10 mouse cellular contexts compared by ENCODE assay signal in the genomic region with DNA sequence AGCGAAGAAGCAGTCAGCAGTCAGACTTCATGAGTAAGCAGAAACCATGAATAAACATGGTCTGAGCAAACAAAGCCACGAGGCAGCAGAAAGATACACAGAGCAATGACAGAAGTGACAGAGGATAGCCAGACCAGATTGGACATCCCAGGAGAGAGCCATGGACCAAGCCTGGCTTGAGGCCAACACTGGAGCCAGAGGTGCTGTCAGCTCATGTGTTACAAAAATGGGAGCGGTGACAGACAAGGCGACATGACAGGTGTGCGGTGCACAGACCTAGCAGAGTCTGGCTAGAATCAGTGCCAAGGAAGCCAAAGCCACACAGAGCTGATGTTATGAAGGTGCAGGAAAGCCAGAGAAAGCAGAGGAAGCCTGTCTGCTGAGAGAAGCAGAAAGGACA. TPM values are rescaled to one million over a fixed set of nuclear protein-coding genes. Genes with fewer than 3 reads are reported as not detected.
DNase-seq lines count a peak whose midpoint lies in the region; ATAC-seq lines count a peak whose summit lies in the region.
"Had no signal": no experiment of that assay in that cellular context is flagged by ENCODE, and none has a peak within 500 bp of the region (broad histone marks: within the 10 kb centered on the region; RNA-seq: fewer than 3 reads in every experiment).

No protein-coding gene starts in this region.

- H3K4me3 ChIP-seq in hindbrain, embryonic 16.5 days (ENCODE audit: low read length) = no peak overlapping the region
- H3K4me3 ChIP-seq in hindbrain, embryonic 13.5 days = no peak overlapping the region
- H3K4me3 ChIP-seq in stomach, embryonic 15.5 days (replicated peaks) = no peak overlapping the region
- H3K4me3 ChIP-seq: embryonic facial prominence, embryonic 13.5 days had no signal

- DNase-seq in thymus, postnatal 4 days = peak; percentile 15
- no peak for DNase-seq in thymus, postnatal 10 days (ENCODE audit: low spot score in 2 of 2)
- peak; percentile 42 to 46 for DNase-seq in heart, postnatal 10 days
- DNase-seq in kidney, adult 8-10 months = no peak

- 0 out of 2 replicates have a peak, but pooled peaks have one; percentile 60 for ATAC-seq in hindbrain, embryonic 16.5 days
- no peak for ATAC-seq in hindbrain, embryonic 13.5 days (ENCODE audit: low FRiP score)
- peak; percentile 43; the same call in 1 of the 2 replicates for ATAC-seq in stomach, embryonic 15.5 days (ENCODE audit: insufficient read depth, low FRiP score, low read depth)
- no peak for ATAC-seq in CD4-positive, CD25-positive, alpha-beta regulatory T cell, adult 4 months
- ATAC-seq: Patski had no signal

- no peak overlapping the region for H3K9ac ChIP-seq in hindbrain, embryonic 16.5 days (ENCODE audit: low read depth, low read length)
- H3K9ac ChIP-seq in hindbrain, embryonic 13.5 days = no peak overlapping the region
- no peak overlapping the region for H3K9ac ChIP-seq in stomach, embryonic 15.5 days
- H3K9ac ChIP-seq: embryonic facial prominence, embryonic 13.5 days had no signal

- H3K27ac ChIP-seq in hindbrain, embryonic 16.5 days (ENCODE audit: low read depth, low read length) = no peak overlapping the region
- no peak overlapping the region for H3K27ac ChIP-seq in hindbrain, embryonic 13.5 days
- no peak overlapping the region for H3K27ac ChIP-seq in stomach, embryonic 15.5 days
- H3K27ac ChIP-seq: embryonic facial prominence, embryonic 13.5 days had no signal

- 64% methylated on average over 5 of the region's 5 CpGs for WGBS in hindbrain, embryonic 16.5 days
- 65% methylated on average over 5 of the region's 5 CpGs for WGBS in hindbrain, embryonic 13.5 days
- WGBS in stomach, embryonic 15.5 days = 58% methylated on average over 5 of the region's 5 CpGs

- no peaks in the 10 kb centered on the region for H3K36me3 ChIP-seq in hindbrain, embryonic 16.5 days (ENCODE audit: control insufficient read depth, insufficient read depth, low read length)
- no peaks in the 10 kb centered on the region for H3K36me3 ChIP-seq in hindbrain, embryonic 13.5 days
- H3K36me3 ChIP-seq in stomach, embryonic 15.5 days = no peaks in the 10 kb centered on the region
- H3K36me3 ChIP-seq: embryonic facial prominence, embryonic 13.5 days had no signal

- intact Hi-C loops in heart, postnatal 10 days (cut with DNase I) = no loop called here

- no peak overlapping the region for H3K4me2 ChIP-seq in hindbrain, embryonic 16.5 days (ENCODE audit: low read length)
- H3K4me2 ChIP-seq in hindbrain, embryonic 13.5 days = no peak overlapping the region
- no peak overlapping the region for H3K4me2 ChIP-seq in stomach, embryonic 15.5 days
- H3K4me2 ChIP-seq: embryonic facial prominence, embryonic 13.5 days had no signal

- no peaks in the 10 kb centered on the region for H3K9me3 ChIP-seq in hindbrain, embryonic 16.5 days (ENCODE audit: control insufficient read depth, low read length)
- H3K9me3 ChIP-seq in hindbrain, embryonic 13.5 days = no peaks in the 10 kb centered on the region
- H3K9me3 ChIP-seq in stomach, embryonic 15.5 days = no peaks in the 10 kb centered on the region
- H3K9me3 ChIP-seq: embryonic facial prominence, embryonic 13.5 days had no signal

- H3K27me3 ChIP-seq in hindbrain, embryonic 16.5 days (replicated peaks; ENCODE audit: control insufficient read depth, insufficient read depth, low read length) = no peaks in the 10 kb centered on the region
- H3K27me3 ChIP-seq in hindbrain, embryonic 13.5 days = no peaks in the 10 kb centered on the region
- H3K27me3 ChIP-seq in stomach, embryonic 15.5 days (replicated peaks) = no peaks in the 10 kb centered on the region
- H3K27me3 ChIP-seq: embryonic facial prominence, embryonic 13.5 days; Patski had no signal

- no peaks in the 10 kb centered on the region for H3K4me1 ChIP-seq in hindbrain, embryonic 16.5 days (ENCODE audit: control insufficient read depth, insufficient read depth, low read depth, low read length)
- H3K4me1 ChIP-seq in hindbrain, embryonic 13.5 days (replicated peaks) = 0 out of 2 replicates have a peak, but pooled peaks cover 5% of the 10 kb centered on the region
- no peaks in the 10 kb centered on the region for H3K4me1 ChIP-seq in stomach, embryonic 15.5 days
- H3K4me1 ChIP-seq: embryonic facial prominence, embryonic 13.5 days had no signal

RNA-seq across cellular contexts. Expression of a gene that starts 35.3 kb away (rescaled TPM):
- 340 and 357 TPM in 2 replicates for polyA plus RNA-seq in hindbrain, embryonic 16.5 days (2015; fragmentation: Nextera tagmentation; extraction: Ambion mirVana)
- polyA plus RNA-seq in hindbrain, embryonic 13.5 days (2015; fragmentation: Nextera tagmentation; extraction: Ambion mirVana) = 377 and 380 TPM in 2 replicates
- total RNA-seq in heart, postnatal 10 days (2021) = 100 to 1,000 TPM; 143 to 147 TPM
- polyA plus RNA-seq in stomach, embryonic 15.5 days (2015; fragmentation: Nextera tagmentation; extraction: Ambion mirVana) = 378 and 379 TPM in 2 replicates
- 100 to 1,000 TPM; 218 to 222 TPM for polyA plus RNA-seq in CD4-positive, CD25-positive, alpha-beta regulatory T cell, adult 4 months (2017; shearing (Covaris generic))

RNA-seq across cellular contexts. Expression of a gene that starts 56.7 kb away (rescaled TPM):
- polyA plus RNA-seq in hindbrain, embryonic 16.5 days (2015; fragmentation: Nextera tagmentation; extraction: Ambion mirVana) = 86.6 and 92.8 TPM in 2 replicates
- 91.4 and 93.4 TPM in 2 replicates for polyA plus RNA-seq in hindbrain, embryonic 13.5 days (2015; fragmentation: Nextera tagmentation; extraction: Ambion mirVana)
- total RNA-seq in heart, postnatal 10 days (2021) = 10 to 100 TPM; 63.3 to 68.6 TPM
- polyA plus RNA-seq in stomach, embryonic 15.5 days (2015; fragmentation: Nextera tagmentation; extraction: Ambion mirVana) = 111 and 127 TPM in 2 replicates
- 100 to 1,000 TPM; 108 to 135 TPM for polyA plus RNA-seq in CD4-positive, CD25-positive, alpha-beta regulatory T cell, adult 4 months (2017; shearing (Covaris generic))

Comparison
In these comparisons a context has a peak if more than half of its experiments do, and no peak if none do; other contexts are left out.
1. ATAC-seq: peak in hindbrain, embryonic 16.5 days (single experiment) and stomach, embryonic 15.5 days (single experiment); none in hindbrain, embryonic 13.5 days (single experiment) and CD4-positive, CD25-positive, alpha-beta regulatory T cell, adult 4 months (single experiment).
2. DNase-seq: peak in thymus, postnatal 4 days (single experiment) and heart, postnatal 10 days (2 of 2); none in thymus, postnatal 10 days (0 of 2) and kidney, adult 8-10 months (0 of 2).